Comparison of ENCODE assay signal across 7 mouse cellular contexts in genomic region chr7:67910528-67910927, GRCm38 (mm10). TPM values are rescaled to one million over a fixed set of nuclear protein-coding genes. Genes with fewer than 3 reads are reported as not detected.
DNase-seq lines count a peak whose midpoint lies in the region; ATAC-seq and TF ChIP-seq lines count a peak whose summit lies in the region.

No protein-coding gene starts in this region.

- in situ Hi-C loops in ES-E14 (cut with MboI; ENCODE audit: low sequenced_read_pairs in 2 of 2, unreplicated experiment in 2 of 2) = no loop called here

- H3K27ac ChIP-seq in ES-E14 (ENCODE audit: insufficient read depth, low read depth, low read length, poor library complexity, severe bottlenecking) = no peak overlapping the region
- H3K27ac ChIP-seq in heart, embryonic 13.5 days (replicated peaks) = peak overlapping the region; percentile 84
- H3K27ac ChIP-seq in limb, embryonic 15.5 days = peak overlapping the region; percentile 85

- H3K9ac ChIP-seq in ES-E14 (ENCODE audit: insufficient read depth, low read depth, low read length, poor library complexity, severe bottlenecking) = no peak overlapping the region
- peak overlapping the region; percentile 65; the same call in 1 of the 2 replicates for H3K9ac ChIP-seq in heart, embryonic 13.5 days
- H3K9ac ChIP-seq in limb, embryonic 15.5 days = no peak overlapping the region

- 19% methylated on average over 10 of the region's 10 CpGs for WGBS in heart, embryonic 13.5 days
- 7% methylated on average over 10 of the region's 10 CpGs for WGBS in limb, embryonic 15.5 days

- TF ChIP-seq CTCF in brain, embryonic 14.5 days (IDR thresholded peaks at IDR 0.05; ENCODE audit: borderline replicate concordance, extremely low read depth, insufficient read depth, insufficient read length) = no peak

- no peak for TF ChIP-seq POLR2A in brain, embryonic 14.5 days (IDR thresholded peaks at IDR 0.05; ENCODE audit: borderline replicate concordance, extremely low read depth, insufficient read depth, insufficient read length, poor library complexity, severe bottlenecking)

- H3K9me3 ChIP-seq in ES-E14 (ENCODE audit: control insufficient read depth, insufficient read depth, low read depth, low read length) = no peaks in the 10 kb centered on the region
- no peaks in the 10 kb centered on the region for H3K9me3 ChIP-seq in heart, embryonic 13.5 days
- H3K9me3 ChIP-seq in limb, embryonic 15.5 days = no peaks in the 10 kb centered on the region

- H3K4me1 ChIP-seq in ES-E14 (ENCODE audit: control insufficient read depth in 2 of 2, insufficient read depth in 2 of 2, low read length in 2 of 2, poor library complexity in 1 of 2) = no peaks in the 10 kb centered on the region
- peaks cover 35% of the 10 kb centered on the region for H3K4me1 ChIP-seq in heart, embryonic 13.5 days
- H3K4me1 ChIP-seq in limb, embryonic 15.5 days = peaks cover 15% of the 10 kb centered on the region; the same call in 1 of the 2 replicates

- H3K4me3 ChIP-seq in ES-E14 (ENCODE audit: insufficient read depth in 1 of 2, low read depth in 1 of 2, low read length in 2 of 2, poor library complexity in 1 of 2, severe bottlenecking in 1 of 2) = no peak overlapping the region
- H3K4me3 ChIP-seq in heart, embryonic 13.5 days = peak overlapping the region; percentile 17; the same call in 1 of the 2 replicates
- H3K4me3 ChIP-seq in limb, embryonic 15.5 days = peak overlapping the region; percentile 18

- H3K4me2 ChIP-seq in heart, embryonic 13.5 days = peak overlapping the region; percentile 59
- H3K4me2 ChIP-seq in limb, embryonic 15.5 days = peak overlapping the region; percentile 31

- no peaks in the 10 kb centered on the region for H3K27me3 ChIP-seq in heart, embryonic 13.5 days (replicated peaks)
- H3K27me3 ChIP-seq in limb, embryonic 15.5 days = no peaks in the 10 kb centered on the region

- ATAC-seq in heart, embryonic 13.5 days (ENCODE audit: extremely low read depth, insufficient number of reproducible peaks, low FRiP score, low TSS enrichment) = no peak
- peak; percentile 54; the same call in 1 of the 2 replicates for ATAC-seq in limb, embryonic 15.5 days (ENCODE audit: insufficient number of reproducible peaks, low FRiP score, low TSS enrichment, low read depth)

- DNase-seq in ES-E14 (ENCODE audit: low read depth, low spot score) = no peak
- DNase-seq in brain, embryonic 14.5 days (ENCODE audit: low read depth) = peak; percentile 85
- DNase-seq in spleen, postnatal 14 days (ENCODE audit: low spot score in 2 of 2) = no peak
- DNase-seq in cerebellum, postnatal 4 days (ENCODE audit: low spot score in 2 of 2) = no peak
- no peak for DNase-seq in urinary bladder, postnatal 4 days (ENCODE audit: low spot score in 2 of 2)

- H3K36me3 ChIP-seq in ES-E14 (ENCODE audit: control insufficient read depth, insufficient read depth, low read length, poor library complexity, severe bottlenecking) = no peaks in the 10 kb centered on the region
- H3K36me3 ChIP-seq in heart, embryonic 13.5 days = no peaks in the 10 kb centered on the region
- no peaks in the 10 kb centered on the region for H3K36me3 ChIP-seq in limb, embryonic 15.5 days

TF ChIP-seq in ES-E14, 5 proteins besides CTCF, POLR2A, EP300 and RAD21:
- TF ChIP-seq ZC3H11A (IDR thresholded peaks at IDR 0.05; ENCODE audit: borderline replicate concordance, low read depth, low read length) (no peak), ZNF384 (IDR thresholded peaks at IDR 0.05; ENCODE audit: low read depth, low read length) (peak; percentile 36; the same call in 1 of the 2 replicates)

RNA-seq across cellular contexts. Expression of gene Igf1r, which starts 42.1 kb away (rescaled TPM):
- 23.5 and 37.9 TPM in 2 replicates for total RNA-seq in ES-E14 (2012; rRNA removed)
- 26.5 and 40.6 TPM in 2 replicates for polyA plus RNA-seq in brain, embryonic 14.5 days (2012; rRNA removed)
- 15.0 and 15.2 TPM in 2 replicates for polyA plus RNA-seq in heart, embryonic 13.5 days (2015; fragmentation: Nextera tagmentation; extraction: Ambion mirVana)
- 22.1 and 26.3 TPM in 2 replicates for polyA plus RNA-seq in limb, embryonic 15.5 days (2015; fragmentation: Nextera tagmentation; extraction: Ambion mirVana)

Comparison
In these comparisons a context has a peak if more than half of its experiments do, and no peak if none do; other contexts are left out.
1. H3K4me3 ChIP-seq: peak in heart, embryonic 13.5 days (single experiment) and limb, embryonic 15.5 days (single experiment); none in ES-E14 (0 of 2).